Mouse (Mus musculus) ovary, adult 2 months (tissue): ENCODE data around the gene 1110017D15Rik. TPM values are rescaled to one million over a fixed set of nuclear protein-coding genes. Genes with fewer than 3 reads are reported as not detected.

Experiments used
- polyA plus RNA-seq: library from polyadenylated mRNA; depleted of rRNA; stranded (reverse); fragments of >200 nt; gene quantifications from 2 replicates; pipeline ENCODE4 v1.2.3, GENCODE M21; 2012; rRNA removed

The 1110017D15Rik gene
- polyA plus RNA-seq, result 36.8 and 36.9 TPM in 2 replicates

DNA sequence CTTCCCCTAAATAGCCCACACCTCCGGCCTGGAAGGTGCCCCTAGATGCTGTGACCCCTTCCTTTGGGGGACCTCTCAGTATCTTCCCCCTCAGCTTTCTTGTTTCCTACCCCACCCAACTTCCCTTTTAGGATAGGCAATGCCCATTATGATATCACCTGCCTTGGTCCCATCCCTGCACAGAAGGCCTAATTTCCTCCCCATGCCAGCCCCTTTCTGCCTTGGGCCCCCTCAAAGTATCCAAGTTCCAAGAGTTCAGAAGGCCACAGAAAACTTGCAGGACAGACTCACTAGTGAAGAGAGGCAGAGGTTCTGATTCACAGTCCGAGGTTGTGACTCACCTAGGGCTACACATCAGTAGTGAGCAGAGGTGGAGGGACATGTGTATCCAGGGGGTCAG lies at the start of gene 1110017D15Rik:
1110017D15Rik (minus strand) TSS at position 101 of the 400 bp plus-strand sequence.

GRCm38 (mm10) chr4:41502986-41503412 lies 14.1 kb downstream of the 1110017D15Rik start, which contains the start of gene AI464131:
Gene AI464131 (minus strand): TSS chr4:41503076.

GRCm38 (mm10) chr4:41464345-41465286 lies 52.5 kb downstream of the 1110017D15Rik start, which contains the start of the genes Kif24 and Nudt2:
Gene Kif24 (minus strand): TSS chr4:41464887.
Gene Nudt2 (plus strand): TSS chr4:41465151.

Other genes starting within 250 kb of the 1110017D15Rik start
- gene Ubap2, start 242.2 kb downstream of the 1110017D15Rik start, polyA plus RNA-seq, result 121 and 169 TPM in 2 replicates
- 30.2 and 35.8 TPM in 2 replicates for gene Dcaf12, start 202.4 kb downstream of the 1110017D15Rik start, polyA plus RNA-seq
- gene Ubap1, start 168.3 kb downstream of the 1110017D15Rik start, polyA plus RNA-seq, result 17.2 and 23.3 TPM in 2 replicates
- 1.7 and 2.6 TPM in 2 replicates for gene Kif24, start 52.4 kb downstream of the 1110017D15Rik start, polyA plus RNA-seq
- gene Nudt2, start 52.2 kb downstream of the 1110017D15Rik start, polyA plus RNA-seq, result 10.4 and 11.9 TPM in 2 replicates
- gene AI464131, start 14.3 kb downstream of the 1110017D15Rik start, polyA plus RNA-seq, result 8.8 and 9.1 TPM in 2 replicates
- 39.7 and 44.1 TPM in 2 replicates for gene Fam219a, start 52.2 kb upstream of the 1110017D15Rik start, polyA plus RNA-seq
- gene Dnaic1, start 52.4 kb upstream of the 1110017D15Rik start, polyA plus RNA-seq, result 7.8 and 7.9 TPM in 2 replicates
- 37.4 and 45.6 TPM in 2 replicates for gene Enho, start 123.0 kb upstream of the 1110017D15Rik start, polyA plus RNA-seq
- 21.2 and 25.5 TPM in 2 replicates for gene Cntfr, start 179.8 kb upstream of the 1110017D15Rik start, polyA plus RNA-seq
- gene Il11ra1, start 182.7 kb upstream of the 1110017D15Rik start, polyA plus RNA-seq, result 162 and 259 TPM in 2 replicates
- 65.6 and 76.5 TPM in 2 replicates for gene Rpp25l, start 196.2 kb upstream of the 1110017D15Rik start, polyA plus RNA-seq
- 61.0 and 63.4 TPM in 2 replicates for gene Dctn3, start 205.8 kb upstream of the 1110017D15Rik start, polyA plus RNA-seq
- 0.09 TPM in 1 of 2 replicates, not detected in the other for gene Arid3c, start 213.8 kb upstream of the 1110017D15Rik start, polyA plus RNA-seq
- gene Galt, start 237.9 kb upstream of the 1110017D15Rik start, polyA plus RNA-seq, result 85.7 and 104 TPM in 2 replicates
- 128 and 145 TPM in 2 replicates for gene Sigmar1, start 238.8 kb upstream of the 1110017D15Rik start, polyA plus RNA-seq